8 mouse cellular contexts compared by ENCODE assay signal in the genomic region with DNA sequence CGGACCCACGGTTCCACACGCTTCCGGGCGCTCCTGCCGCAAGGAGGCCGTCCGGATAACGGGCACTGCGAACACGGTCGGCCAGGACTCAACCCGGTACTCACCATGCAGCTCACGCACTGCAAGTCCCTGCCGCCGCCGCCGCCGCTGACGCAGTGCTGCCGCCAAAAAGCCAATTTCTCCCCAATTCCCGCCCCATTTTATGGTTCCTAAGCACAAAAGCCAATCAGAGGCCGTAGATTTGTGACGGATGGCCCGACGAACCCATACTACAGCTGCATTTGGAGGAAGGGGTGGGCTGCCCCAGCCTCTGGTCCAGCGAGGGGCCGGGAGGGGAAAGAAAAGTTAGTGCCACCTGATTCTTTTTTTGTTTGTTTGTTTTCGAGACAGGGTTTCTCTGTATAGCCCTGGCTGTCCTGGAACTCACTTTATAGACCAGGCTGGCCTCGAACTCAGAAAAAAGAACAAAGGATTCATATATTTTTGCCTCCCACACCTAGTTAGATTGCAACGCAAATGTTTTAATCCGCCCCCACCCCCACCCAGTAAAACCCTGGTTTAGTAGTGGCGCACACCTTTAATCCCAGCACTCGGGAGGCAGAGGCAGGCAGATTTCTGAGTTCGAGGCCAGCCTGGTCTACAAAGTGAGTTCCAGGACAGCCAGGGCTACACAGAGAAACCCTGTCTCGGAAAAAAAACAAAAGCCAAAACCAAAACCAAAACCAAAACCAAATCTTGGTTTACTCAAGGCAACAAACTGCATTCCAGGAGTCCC.
A peak's percentile ranks its signal among the peaks of the same experiment; 100 is the strongest.
DNase-seq lines count a peak whose midpoint lies in the region; ATAC-seq and TF ChIP-seq lines count a peak whose summit lies in the region.

No protein-coding gene starts in this region.

- DNase-seq in MN1 (ENCODE audit: low spot score): peak; percentile 62
- peak; percentile 33 for DNase-seq in cerebellum, adult 9-10 months
- peak; percentile 92 for DNase-seq in hindbrain, embryonic 10.5 days (ENCODE audit: low spot score)
- peak; percentile 89 for DNase-seq in layer of hippocampus, adult 9-11 months
- DNase-seq in lung, postnatal 0 days (ENCODE audit: low spot score): peak; percentile 95
- peak; percentile 79 for DNase-seq in ovary, postnatal 14 days (ENCODE audit: low spot score)
- peak; percentile 91 for DNase-seq in thymus, postnatal 14 days

- H3K4me2 ChIP-seq in lung, postnatal 0 days (replicated peaks; ENCODE audit: low read depth, low read length): peak overlapping the region; percentile 69

- H3K4me1 ChIP-seq in hindbrain, embryonic 10.5 days (replicated peaks): peaks cover 12% of the 10 kb centered on the region
- H3K4me1 ChIP-seq in lung, postnatal 0 days (ENCODE audit: insufficient read depth, low read depth, low read length): no peaks in the 10 kb centered on the region

- no peak for TF ChIP-seq EP300 in lung, postnatal 0 days (IDR thresholded peaks at IDR 0.05)

- H3K4me3 ChIP-seq in hindbrain, embryonic 10.5 days: peak overlapping the region; percentile 65
- peak overlapping the region; percentile 57 for H3K4me3 ChIP-seq in lung, postnatal 0 days (ENCODE audit: low read depth, low read length)

- H3K27ac ChIP-seq in hindbrain, embryonic 10.5 days: peak overlapping the region; percentile 89
- 0 out of 2 replicates have a peak overlapping the region, but pooled peaks have one; percentile 3 for H3K27ac ChIP-seq in lung, postnatal 0 days (ENCODE audit: low read length)

- H3K36me3 ChIP-seq in hindbrain, embryonic 10.5 days: peaks cover 30% of the 10 kb centered on the region
- no peaks in the 10 kb centered on the region for H3K36me3 ChIP-seq in lung, postnatal 0 days (ENCODE audit: insufficient read depth, low read length)

- WGBS in hindbrain, embryonic 10.5 days: 12% methylated on average over 36 of the region's 36 CpGs
- 11% methylated on average over 36 of the region's 36 CpGs for WGBS in lung, postnatal 0 days

- ATAC-seq in frontal cortex, adult (ENCODE audit: low TSS enrichment): peak; percentile 100
- ATAC-seq in lung, postnatal 0 days: peak; percentile 95

- H3K27me3 ChIP-seq in hindbrain, embryonic 10.5 days (ENCODE audit: insufficient read depth, poor library complexity, severe bottlenecking): no peaks in the 10 kb centered on the region
- no peaks in the 10 kb centered on the region for H3K27me3 ChIP-seq in lung, postnatal 0 days (replicated peaks; ENCODE audit: insufficient read depth, low read length)

- no peak overlapping the region; the same call in 1 of the 2 replicates for H3K9ac ChIP-seq in lung, postnatal 0 days (replicated peaks; ENCODE audit: low read depth)

- TF ChIP-seq CTCF in lung, postnatal 0 days (IDR thresholded peaks at IDR 0.05): peak; percentile 26

- H3K9me3 ChIP-seq in hindbrain, embryonic 10.5 days: no peaks in the 10 kb centered on the region
- no peaks in the 10 kb centered on the region for H3K9me3 ChIP-seq in lung, postnatal 0 days (ENCODE audit: low read length)

Comparison
In these comparisons a context has a peak if more than half of its experiments do, and no peak if none do; other contexts are left out.
1. Peak in every context shown above with its lines: DNase-seq, ATAC-seq, H3K4me3 ChIP-seq and H3K27ac ChIP-seq.
2. DNase-seq: peak in every context shown above with its lines; median percentile 95 in lung, postnatal 0 days; 92 in hindbrain, embryonic 10.5 days; 91 in thymus, postnatal 14 days; 89 in layer of hippocampus, adult 9-11 months; 79 in ovary, postnatal 14 days; 62 in MN1; 33 in cerebellum, adult 9-10 months.